Mouse (Mus musculus): ENCODE data around the gene Ssc4d. TPM values are rescaled to one million over a fixed set of nuclear protein-coding genes. Genes with fewer than 3 reads are reported as not detected.

Gene Ssc4d
- polyA plus RNA-seq, 1 experiment from 2014 or later, result 1.8 TPM

DNA sequence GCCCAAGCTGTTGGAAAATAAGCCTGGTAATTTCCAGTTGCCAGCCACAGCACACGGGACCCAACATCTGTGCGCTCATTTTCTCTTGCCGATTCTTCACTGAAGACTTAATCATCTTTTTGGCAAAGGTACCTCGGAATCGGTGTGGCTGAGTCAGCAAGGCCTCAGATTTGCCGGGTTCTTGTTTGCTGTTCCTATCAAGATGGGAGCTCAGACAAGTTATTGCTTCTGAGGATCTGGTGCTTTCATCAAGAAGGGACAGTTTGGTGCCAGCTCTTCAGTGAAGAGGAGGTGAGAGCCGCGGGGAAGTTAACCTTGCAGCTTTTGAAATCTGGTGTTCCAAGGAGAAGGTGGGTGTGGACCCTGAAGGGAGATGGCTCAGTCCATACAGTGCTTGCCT is 21.8 kb upstream of the Ssc4d start:
- Histone ChIP-seq H3K27me3 (no peaks in the 10 kb centered on the region), H3K4me1 (replicated peaks) (peaks cover 12% of the 10 kb centered on the region), H3K36me3 (peaks cover 30% of the 10 kb centered on the region), H3K4me3 (replicated peaks) (0 out of 2 replicates have a peak overlapping the region, but pooled peaks have one; percentile 75), H3K9ac (peak overlapping the region; percentile 27; the same call in 1 of the 2 replicates), H3K4me2 (peak overlapping the region; percentile 93; the same call in 1 of the 2 replicates), H3K9me3 (replicated peaks) (no peaks in the 10 kb centered on the region), H3K27ac (no peak overlapping the region)
- ATAC-seq (ENCODE audit: low read depth) (no peak), DNase-seq (no peak)
- WGBS (ENCODE audit: insufficient replicate concordance), result 87% methylated on average over 8 of the region's 8 CpGs

- Histone ChIP-seq H3K27ac (peak within 1 kb of the TSS; percentile 75), H3K9ac (peak within 1 kb of the TSS; percentile 86), H3K36me3 (peaks cover 30% of the 10 kb centered on the region), H3K4me3 (replicated peaks) (peak within 1 kb of the TSS; percentile 75), H3K4me1 (replicated peaks) (peaks cover 12% of the 10 kb centered on the region), H3K27me3 (no peaks in the 10 kb centered on the region), H3K9me3 (replicated peaks) (no peaks in the 10 kb centered on the region), H3K4me2 (peak within 1 kb of the TSS; percentile 93)
- WGBS (ENCODE audit: insufficient replicate concordance), result 3% methylated on average over 47 of the region's 47 CpGs
- DNase-seq, result peak; percentile 82
- peak; percentile 88 for ATAC-seq (ENCODE audit: low read depth)
Measured at GRCm38 (mm10) chr5:135994725-135995687, 20.7 kb upstream of the Ssc4d start, which contains the start of gene Dtx2. Gene Dtx2 (plus strand): TSS chr5:135994800.

- DNase-seq, result no peak
- no peak overlapping the region for H3K9ac ChIP-seq
- H3K4me1 ChIP-seq (replicated peaks), result peaks cover 12% of the 10 kb centered on the region
- peaks cover 24% of the 10 kb centered on the region for H3K36me3 ChIP-seq
- H3K4me3 ChIP-seq (replicated peaks), result peak overlapping the region; percentile 75; the same call in 1 of the 2 replicates
- no peak for ATAC-seq (ENCODE audit: low read depth)
- no peaks in the 10 kb centered on the region for H3K27me3 ChIP-seq
- H3K27ac ChIP-seq, result no peak overlapping the region
- no peak overlapping the region; the same call in 1 of the 2 replicates for H3K4me2 ChIP-seq
- no peaks in the 10 kb centered on the region for H3K9me3 ChIP-seq (replicated peaks)
- WGBS (ENCODE audit: insufficient replicate concordance), result 66% methylated on average over 8 of the region's 8 CpGs
Measured at GRCm38 (mm10) chr5:135994335-135994724, 20.0 kb upstream of the Ssc4d start.

- no peaks in the 10 kb centered on the region for H3K9me3 ChIP-seq (replicated peaks)
- no peak overlapping the region for H3K4me3 ChIP-seq (replicated peaks)
- peaks cover 16% of the 10 kb centered on the region for H3K36me3 ChIP-seq
Measured at GRCm38 (mm10) chr5:135993381-135993965, 19.1 kb upstream of the Ssc4d start.

GRCm38 (mm10) chr5:135990601-135991000 is 16.3 kb upstream of the Ssc4d start:
- Histone ChIP-seq H3K27me3 (no peaks in the 10 kb centered on the region), H3K4me1 (replicated peaks) (peaks cover 6% of the 10 kb centered on the region), H3K4me3 (replicated peaks) (no peak overlapping the region), H3K9me3 (replicated peaks) (no peaks in the 10 kb centered on the region), H3K27ac (no peak overlapping the region), H3K4me2 (no peak overlapping the region), H3K9ac (no peak overlapping the region), H3K36me3 (no peaks in the 10 kb centered on the region)
- DNase-seq (no peak), ATAC-seq (ENCODE audit: low read depth) (no peak)
- WGBS (ENCODE audit: insufficient replicate concordance), result 29% methylated on average over 5 of the region's 5 CpGs

More at GRCm38 (mm10) chr5:135993381-135993965, 19.1 kb upstream of the Ssc4d start:
- ATAC-seq (ENCODE audit: low read depth) (no peak), DNase-seq (no peak)
- Histone ChIP-seq H3K27ac (no peak overlapping the region), H3K9ac (no peak overlapping the region), H3K4me2 (no peak overlapping the region), H3K27me3 (no peaks in the 10 kb centered on the region), H3K4me1 (replicated peaks) (peaks cover 12% of the 10 kb centered on the region)
- WGBS (ENCODE audit: insufficient replicate concordance), result 52% methylated on average over 5 of the region's 5 CpGs

- 0 out of 2 replicates have a peak, but pooled peaks cover 6% of the 10 kb centered on the region for H3K27me3 ChIP-seq
- 54% methylated on average over 11 of the region's 11 CpGs for WGBS (ENCODE audit: insufficient replicate concordance)
- H3K9me3 ChIP-seq (replicated peaks), result no peaks in the 10 kb centered on the region
- no peak overlapping the region for H3K27ac ChIP-seq
- no peak overlapping the region for H3K9ac ChIP-seq
- H3K36me3 ChIP-seq, result no peaks in the 10 kb centered on the region
- no peak overlapping the region for H3K4me3 ChIP-seq (replicated peaks)
- DNase-seq, result no peak
- H3K4me2 ChIP-seq, result no peak overlapping the region
- no peak for ATAC-seq (ENCODE audit: low read depth)
- no peaks in the 10 kb centered on the region for H3K4me1 ChIP-seq (replicated peaks)
Measured at GRCm38 (mm10) chr5:135987248-135987647, 12.9 kb upstream of the Ssc4d start.

- Histone ChIP-seq H3K27ac (no peak overlapping the region), H3K4me3 (replicated peaks) (no peak overlapping the region), H3K9me3 (replicated peaks) (no peaks in the 10 kb centered on the region), H3K36me3 (no peaks in the 10 kb centered on the region), H3K4me2 (no peak overlapping the region), H3K4me1 (replicated peaks) (no peaks in the 10 kb centered on the region), H3K9ac (no peak overlapping the region), H3K27me3 (0 out of 2 replicates have a peak, but pooled peaks cover 6% of the 10 kb centered on the region)
- DNase-seq, result no peak
- no peak for ATAC-seq (ENCODE audit: low read depth)
- WGBS (ENCODE audit: insufficient replicate concordance), result 50% methylated on average over 6 of the region's 6 CpGs
Measured at GRCm38 (mm10) chr5:135984546-135985044, 10.3 kb upstream of the Ssc4d start.

DNA sequence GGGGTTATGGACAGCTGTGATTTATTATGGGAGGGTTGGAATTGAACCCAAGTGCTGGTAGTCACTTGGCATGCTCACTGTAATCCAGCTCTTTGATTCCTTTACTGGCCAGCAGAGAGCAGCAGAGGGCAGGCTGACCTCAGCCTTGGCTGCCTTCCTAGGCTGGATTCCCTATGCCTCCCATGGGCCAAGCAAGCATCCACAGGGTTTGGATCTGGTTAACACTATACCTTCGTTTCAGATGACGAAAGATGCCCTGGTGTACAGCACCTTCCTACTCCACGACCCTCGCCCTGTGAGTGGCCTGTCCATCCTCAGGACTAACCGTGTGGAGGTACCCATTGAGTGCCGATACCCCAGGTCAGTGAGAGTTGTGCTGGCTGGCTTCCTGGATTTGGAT is 8.1 kb upstream of the Ssc4d start:
- Histone ChIP-seq H3K4me2 (no peak overlapping the region), H3K9ac (no peak overlapping the region), H3K4me1 (replicated peaks) (no peaks in the 10 kb centered on the region), H3K9me3 (replicated peaks) (no peaks in the 10 kb centered on the region), H3K27me3 (0 out of 2 replicates have a peak, but pooled peaks cover 6% of the 10 kb centered on the region), H3K4me3 (replicated peaks) (no peak overlapping the region), H3K36me3 (no peaks in the 10 kb centered on the region), H3K27ac (no peak overlapping the region)
- no peak for ATAC-seq (ENCODE audit: low read depth)
- 34% methylated on average over 6 of the region's 6 CpGs for WGBS (ENCODE audit: insufficient replicate concordance)
- DNase-seq, result peak; percentile 33

DNA sequence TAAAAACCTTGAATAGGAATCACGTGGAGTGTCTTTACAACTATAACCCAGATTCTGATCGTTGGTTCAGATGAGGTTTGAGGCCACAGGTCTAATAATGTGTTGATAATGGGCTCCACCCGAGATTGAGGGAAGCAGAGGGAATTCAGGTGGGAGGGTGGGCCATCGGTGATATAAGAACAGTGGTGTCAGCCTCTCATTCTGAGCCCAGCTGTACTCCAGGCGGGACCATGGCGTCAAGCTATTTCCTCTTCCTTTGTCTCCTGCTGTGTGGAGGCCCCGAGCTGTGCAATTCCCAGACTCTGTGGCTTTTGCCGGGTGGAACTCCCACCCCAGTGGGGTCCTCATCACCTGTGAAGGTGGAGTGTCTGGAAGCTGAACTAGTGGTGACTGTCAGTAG is 5.6 kb upstream of the Ssc4d start, which contains the start of gene Zp3:
Zp3 (plus strand) TSS at position 196 of the 400 bp plus-strand sequence.
- Histone ChIP-seq H3K4me1 (replicated peaks) (peaks cover 10% of the 10 kb centered on the region), H3K9ac (no peak within 1 kb of the TSS), H3K27ac (no peak within 1 kb of the TSS), H3K4me2 (no peak within 1 kb of the TSS), H3K4me3 (replicated peaks) (no peak within 1 kb of the TSS), H3K36me3 (no peaks in the 10 kb centered on the region), H3K27me3 (0 out of 2 replicates have a peak, but pooled peaks cover 6% of the 10 kb centered on the region), H3K9me3 (replicated peaks) (no peaks in the 10 kb centered on the region)
- WGBS (ENCODE audit: insufficient replicate concordance), result 49% methylated on average over 8 of the region's 8 CpGs
- DNase-seq (no peak), ATAC-seq (ENCODE audit: low read depth) (no peak)

DNA sequence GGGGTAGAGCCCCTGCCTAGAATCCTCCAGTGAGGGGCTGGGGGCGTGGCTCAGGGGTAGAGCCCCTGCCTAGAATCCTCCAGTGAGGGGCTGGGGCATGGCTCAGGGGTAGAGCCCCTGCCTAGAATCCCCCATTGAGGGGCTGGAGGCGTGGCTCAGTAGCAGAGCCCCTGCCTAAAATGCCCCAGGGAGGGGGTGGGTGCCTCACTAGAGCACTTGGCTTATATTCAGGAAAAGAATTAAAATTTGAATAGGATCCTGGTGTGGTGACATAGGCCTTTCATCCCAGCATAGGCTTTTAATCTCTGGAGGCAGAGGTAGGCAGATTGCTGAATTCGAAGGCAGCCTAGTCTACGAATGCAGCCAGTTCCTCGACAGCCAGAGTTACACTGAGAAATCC is 5.0 kb upstream of the Ssc4d start:
- Histone ChIP-seq H3K27me3 (0 out of 2 replicates have a peak, but pooled peaks cover 6% of the 10 kb centered on the region), H3K4me3 (replicated peaks) (no peak overlapping the region), H3K36me3 (no peaks in the 10 kb centered on the region), H3K4me2 (no peak overlapping the region), H3K9ac (no peak overlapping the region), H3K27ac (no peak overlapping the region), H3K4me1 (replicated peaks) (peaks cover 10% of the 10 kb centered on the region), H3K9me3 (replicated peaks) (no peaks in the 10 kb centered on the region)
- no peak for ATAC-seq (ENCODE audit: low read depth)
- no peak for DNase-seq
- WGBS (ENCODE audit: insufficient replicate concordance), result 66% methylated on average over 5 of the region's 5 CpGs
